Mouse (Mus musculus) cerebellum, adult 18-20 months (tissue): ENCODE measurements at regions not wholly inside any gene's neighbourhood (a gene's known extent, or its start where the extent isn't known, plus 50 kb on each side); places are given as distances from the start of the nearest gene placed in this dataset.

Experiments
- DNase-seq, 2 experiments: peaks; one replicate each; pipeline ENCODE4 v3.0.0; 2021

DNA sequence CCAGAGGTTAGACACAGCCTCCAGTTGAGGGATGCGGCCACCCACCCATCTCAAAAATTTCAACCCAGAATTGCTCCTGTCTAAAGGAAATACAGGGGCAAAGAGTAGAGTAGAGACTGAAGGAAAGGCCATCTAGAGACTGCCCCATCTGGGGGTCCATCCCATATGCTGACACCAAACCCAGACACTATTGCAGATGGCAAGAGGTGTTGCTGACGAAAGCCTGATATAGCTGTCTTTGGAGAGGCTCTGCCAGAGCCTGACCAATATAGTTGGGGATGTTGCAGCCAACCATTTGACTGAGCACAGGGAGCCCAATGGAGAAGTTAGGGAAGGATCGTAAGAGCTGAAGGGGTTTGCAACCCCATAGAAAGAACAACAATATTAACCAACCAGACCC is 141.6 kb upstream of the Reg3b start:
- DNase-seq = no peak

DNA sequence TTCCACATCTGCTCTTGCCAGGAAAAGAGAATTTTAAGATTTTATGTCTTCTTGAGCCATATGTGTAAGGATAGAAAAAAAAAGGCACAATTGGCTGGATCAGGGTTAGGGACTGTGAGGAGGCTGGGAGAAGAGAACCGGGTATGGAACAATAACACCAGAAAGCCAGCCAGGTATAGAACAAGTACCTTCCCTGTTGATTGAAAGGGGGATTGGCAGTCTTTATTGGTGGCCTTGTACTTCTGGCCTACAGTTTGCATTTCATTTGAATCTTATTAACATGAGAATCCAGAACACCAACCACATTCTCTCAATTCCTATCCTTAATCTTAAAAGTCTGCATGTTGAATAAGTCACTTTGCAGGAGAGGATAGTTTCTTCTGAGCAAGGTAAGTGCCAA is 126.1 kb upstream of the Reg3b start:
- DNase-seq = no peak

DNA sequence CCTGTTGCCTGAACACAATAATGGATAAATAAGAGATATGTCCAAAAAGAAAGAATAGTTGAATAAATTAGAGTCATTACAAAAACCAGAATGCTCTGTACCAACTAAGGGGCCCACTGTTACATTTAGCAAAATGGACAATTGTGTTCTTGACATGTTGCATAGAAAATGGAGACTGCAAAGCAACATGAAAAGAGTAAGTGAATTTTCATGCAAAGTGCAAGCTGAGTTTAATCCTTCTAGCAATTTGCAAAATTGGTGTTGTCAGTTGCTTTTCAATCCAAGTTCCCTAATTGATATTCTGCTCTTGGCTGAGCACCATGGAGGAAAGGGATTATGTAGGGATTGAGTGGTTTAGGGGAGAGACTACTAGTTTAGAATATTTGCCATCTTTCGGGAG is 125.4 kb upstream of the Reg3b start:
- no peak for DNase-seq

DNA sequence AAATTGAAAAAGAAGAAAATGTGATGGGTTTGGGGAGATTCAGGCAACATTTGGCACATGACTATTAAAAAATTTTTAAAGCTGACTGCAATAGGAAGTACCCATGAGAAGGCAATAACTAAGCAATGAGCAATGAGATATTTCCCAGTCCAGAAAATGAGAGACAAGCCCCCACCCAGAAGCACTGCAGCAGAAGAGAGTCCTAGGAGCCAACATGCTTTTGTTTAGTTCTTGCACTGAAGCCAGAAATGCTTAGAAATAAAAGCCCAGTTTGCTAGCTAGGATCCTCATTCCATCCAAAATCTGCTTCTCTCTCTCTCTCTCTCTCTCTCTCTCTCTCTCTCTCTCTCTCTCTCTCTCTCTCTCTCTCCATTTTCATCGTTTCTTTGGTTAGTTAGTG is 120.4 kb upstream of the Reg3b start:
- DNase-seq = no peak

DNA sequence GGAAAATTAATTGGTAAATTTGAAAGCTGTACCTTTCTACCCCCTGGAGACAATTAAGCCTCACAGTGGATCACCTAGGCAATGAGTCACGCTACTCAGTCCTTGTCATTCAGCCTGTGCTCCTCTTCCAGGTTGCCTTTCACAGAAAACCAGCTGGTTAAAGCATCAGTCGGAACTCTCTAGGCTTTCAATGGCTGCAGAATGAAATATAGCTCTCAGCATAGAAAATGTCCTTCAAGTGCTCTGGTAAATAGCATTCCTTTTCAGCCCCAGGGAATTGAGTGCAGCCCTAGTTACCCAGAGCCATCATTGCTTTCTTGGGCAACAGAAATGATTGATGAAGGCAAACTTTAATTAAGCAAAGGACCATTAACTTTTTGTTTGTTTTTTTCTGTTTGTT is 119.9 kb upstream of the Reg3b start:
- DNase-seq = no peak

DNA sequence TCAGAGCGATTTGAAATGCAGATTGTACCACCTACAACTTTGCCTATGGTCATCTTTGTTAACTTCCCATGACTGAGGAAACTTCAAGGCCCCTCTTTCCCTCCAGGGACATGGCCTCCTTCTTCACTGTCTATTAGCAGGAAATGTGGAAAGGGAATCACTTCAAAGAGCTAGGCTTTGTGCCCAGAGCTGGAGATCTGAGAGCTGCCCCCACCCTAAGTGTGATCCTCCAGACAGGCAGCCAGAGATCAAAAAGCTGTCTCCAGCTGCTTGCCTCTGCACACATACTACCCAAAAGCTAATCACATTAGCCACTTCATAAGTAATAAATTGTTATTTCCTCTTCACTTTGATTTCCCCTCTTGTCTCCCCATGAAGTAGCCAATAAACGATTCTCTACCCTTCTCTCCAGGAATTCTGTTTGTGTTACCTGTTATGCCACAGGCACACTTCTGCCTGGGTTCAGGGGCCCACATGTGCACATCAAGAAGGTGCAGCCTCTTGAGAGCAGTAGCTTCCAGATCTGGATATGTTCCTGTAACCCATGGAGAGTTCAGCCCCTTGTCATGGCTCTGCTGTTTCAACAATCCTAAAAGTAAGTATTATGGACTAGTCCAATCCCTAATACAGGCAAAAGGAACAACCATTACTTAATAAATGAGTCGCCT is 98.4 kb upstream of the Reg3b start:
- DNase-seq = no peak

DNA sequence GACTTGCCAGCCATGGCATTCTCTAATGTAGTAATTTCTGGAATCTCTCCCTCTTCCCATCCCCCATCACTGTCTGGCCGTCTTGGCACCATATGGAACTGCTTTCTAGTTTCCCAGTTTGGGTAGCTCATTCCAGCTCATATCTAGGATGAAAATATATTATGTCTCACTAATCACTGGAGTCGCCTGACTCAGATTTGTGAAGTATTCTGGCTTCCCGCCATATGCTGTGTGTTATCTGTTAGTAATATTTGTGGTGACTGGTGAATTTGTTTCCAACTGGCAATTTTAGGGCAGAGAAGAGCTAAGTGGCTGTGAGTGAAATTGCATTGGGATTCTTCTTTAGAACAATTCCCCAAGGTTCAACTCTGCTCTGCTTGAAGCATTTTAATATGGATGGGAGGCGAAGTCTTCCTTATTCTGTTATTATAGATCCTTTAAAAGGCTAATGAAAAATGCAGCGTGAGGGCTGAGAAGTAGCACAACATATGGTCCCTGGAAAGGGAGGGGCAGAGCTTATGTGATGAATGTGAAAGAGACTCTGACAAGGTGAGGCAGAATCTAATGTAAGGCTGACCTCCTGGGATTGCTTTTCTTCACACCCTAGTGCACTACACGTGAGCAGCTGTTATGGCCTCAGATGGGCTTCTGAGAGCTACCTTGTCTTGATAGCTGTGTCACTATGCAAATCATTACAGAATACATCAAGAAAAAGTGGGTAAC is 92.3 kb upstream of the Reg3b start:
- no peak for DNase-seq

DNA sequence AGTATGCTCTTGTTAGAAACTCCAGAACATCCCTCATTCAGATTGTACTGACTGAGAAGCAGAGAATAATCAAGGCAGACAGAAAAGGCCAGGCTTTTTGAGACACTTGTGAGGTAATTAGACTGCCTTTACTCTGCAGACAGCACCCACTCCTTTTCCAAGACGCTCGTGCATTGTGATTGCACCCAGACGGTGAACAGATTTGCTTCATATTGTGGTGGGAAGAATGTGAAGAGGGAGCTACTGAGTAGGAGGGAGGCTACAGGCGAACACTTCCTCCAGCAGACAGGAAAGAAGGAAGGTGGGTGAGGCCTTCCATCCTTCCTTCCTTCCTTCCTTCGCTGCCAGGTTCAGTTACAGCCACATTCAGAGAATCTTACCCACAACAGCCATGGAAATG is 89.9 kb upstream of the Reg3b start:
- no peak for DNase-seq

DNA sequence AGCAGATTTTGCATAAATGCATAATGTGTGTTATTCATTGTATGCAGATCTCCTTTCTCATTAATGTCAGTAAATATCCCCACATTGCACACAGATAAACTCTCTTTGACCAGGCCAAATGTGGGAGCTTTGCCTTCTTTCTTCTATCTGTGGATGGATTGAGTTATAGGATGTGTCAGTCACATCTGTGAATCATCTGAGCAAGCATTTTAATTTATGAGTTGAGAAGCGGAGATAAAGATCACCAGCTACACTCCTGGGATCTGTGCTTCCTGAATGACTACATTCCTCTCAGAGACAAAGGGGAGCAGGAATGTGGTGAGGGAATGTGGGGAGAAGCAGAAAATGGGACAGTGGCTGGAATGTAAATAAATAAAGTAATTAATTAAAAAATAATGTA is 75.8 kb upstream of the Reg3b start:
- no peak for DNase-seq

DNA sequence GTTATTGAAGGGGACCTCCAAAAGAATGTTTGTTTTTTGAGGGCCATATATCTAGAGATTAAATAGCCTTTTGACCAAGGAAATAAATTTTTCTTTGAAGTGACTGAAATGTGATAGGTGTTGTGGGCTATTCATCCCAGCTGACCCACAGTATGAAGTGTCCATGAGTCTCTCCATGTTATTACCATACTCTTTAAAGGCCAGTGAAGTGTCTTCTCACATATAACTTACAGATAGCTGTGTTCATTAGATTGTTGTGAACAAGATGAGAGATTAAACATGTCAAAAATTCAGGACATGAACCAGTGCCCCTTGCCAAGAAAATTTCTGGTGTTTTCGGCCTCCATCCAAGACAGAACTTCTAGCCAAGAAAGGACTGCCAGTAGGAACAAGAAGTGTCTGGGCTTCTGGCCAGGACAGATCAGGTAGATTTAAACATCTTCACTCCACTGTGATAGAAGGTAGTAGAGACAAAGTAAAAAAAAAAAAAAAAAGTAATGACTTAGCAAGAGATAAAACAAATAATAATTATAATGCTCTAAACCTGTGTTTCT is 67.2 kb upstream of the Reg3b start:
- DNase-seq = peak; percentile 3 to 5
